Mouse (Mus musculus): ENCODE measurements around the gene Eif2b3. TPM values are rescaled to one million over a fixed set of nuclear protein-coding genes. Genes with fewer than 3 reads are reported as not detected.

Gene Eif2b3
- polyA plus RNA-seq, 1 experiment, result 36.3 TPM

GRCm38 (mm10) chr4:117098764-117099036 lies 79.5 kb downstream of the Eif2b3 start:
- H3K4me2 ChIP-seq (ENCODE audit: low read depth), result no peak overlapping the region
- H3K4me3 ChIP-seq, result no peak overlapping the region
- no peak for TF ChIP-seq MYOG (IDR thresholded peaks at IDR 0.05; ENCODE audit: control insufficient read depth in 1 of 3, insufficient read depth in 1 of 3, insufficient read length in 2 of 3, low read depth in 2 of 3)
- TF ChIP-seq POLR2A (IDR thresholded peaks at IDR 0.05; ENCODE audit: insufficient read length, low read depth), result no peak
- no peak for TF ChIP-seq MAX (IDR thresholded peaks at IDR 0.05; ENCODE audit: low read depth)
- TF ChIP-seq E2F4 (IDR thresholded peaks at IDR 0.05; ENCODE audit: insufficient read depth), result no peak
- no peak for TF ChIP-seq POLR2AphosphoS2 (IDR thresholded peaks at IDR 0.05; ENCODE audit: insufficient read length, low read depth)
- TF ChIP-seq TCF3 (IDR thresholded peaks at IDR 0.05; ENCODE audit: insufficient read length, low read depth), result no peak
- no peak for TF ChIP-seq SRF (IDR thresholded peaks at IDR 0.05; ENCODE audit: control insufficient read depth, insufficient read length, low read depth)

DNA sequence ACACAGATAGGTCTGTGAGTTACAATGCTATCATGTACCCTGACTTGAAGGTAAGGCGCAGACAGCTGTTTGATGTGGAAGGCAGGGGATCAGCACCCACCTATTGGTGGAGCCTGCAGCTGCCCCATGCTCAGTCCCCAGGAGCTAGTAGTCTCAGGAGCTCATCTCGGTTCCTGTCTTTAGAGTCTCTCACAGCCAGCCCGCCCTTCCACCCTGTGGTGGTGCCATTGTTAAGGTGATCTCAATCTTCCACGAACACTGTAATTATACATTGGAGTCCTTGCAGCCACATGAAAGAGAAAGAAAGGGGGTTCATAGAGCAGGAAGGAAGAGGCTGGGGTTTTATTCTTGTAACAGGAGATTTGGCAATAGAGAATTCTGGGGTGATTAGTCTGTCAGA lies 80.8 kb downstream of the Eif2b3 start:
- H3ac ChIP-seq (ENCODE audit: control insufficient read depth, insufficient read length), result no peak overlapping the region
- H3K36me3 ChIP-seq (ENCODE audit: control insufficient read depth, insufficient read depth), result no peaks in the 10 kb centered on the region
- TF ChIP-seq TCF12 (IDR thresholded peaks at IDR 0.05; ENCODE audit: insufficient read depth, poor library complexity, severe bottlenecking), result no peak
- TF ChIP-seq CEBPB (IDR thresholded peaks at IDR 0.05; ENCODE audit: insufficient read depth, poor library complexity, severe bottlenecking), result no peak
- peaks cover 7% of the 10 kb centered on the region for H3K27me3 ChIP-seq (ENCODE audit: control insufficient read depth, insufficient read depth, insufficient read length)
- no peaks in the 10 kb centered on the region for H3K79me2 ChIP-seq (ENCODE audit: control insufficient read depth, insufficient read depth)
- no peak overlapping the region for H3K4me2 ChIP-seq (ENCODE audit: low read depth)
- H3K4me3 ChIP-seq, result no peak overlapping the region

More at GRCm38 (mm10) chr4:117098764-117099036, 79.5 kb downstream of the Eif2b3 start:
- Histone ChIP-seq H3K27me3 (ENCODE audit: control insufficient read depth, insufficient read depth, insufficient read length) (peaks cover 7% of the 10 kb centered on the region), H3K79me2 (ENCODE audit: control insufficient read depth, insufficient read depth) (no peaks in the 10 kb centered on the region), H3K36me3 (ENCODE audit: control insufficient read depth, insufficient read depth) (no peaks in the 10 kb centered on the region), H3ac (ENCODE audit: control insufficient read depth, insufficient read length) (no peak overlapping the region)

GRCm38 (mm10) chr4:117101218-117101617 lies 82.0 kb downstream of the Eif2b3 start:
- Histone ChIP-seq H3K4me3 (no peak overlapping the region), H3K79me2 (ENCODE audit: control insufficient read depth, insufficient read depth) (no peaks in the 10 kb centered on the region), H3K4me2 (ENCODE audit: low read depth) (no peak overlapping the region), H3K27me3 (ENCODE audit: control insufficient read depth, insufficient read depth, insufficient read length) (peaks cover 1% of the 10 kb centered on the region), H3ac (ENCODE audit: control insufficient read depth, insufficient read length) (no peak overlapping the region), H3K36me3 (ENCODE audit: control insufficient read depth, insufficient read depth) (no peaks in the 10 kb centered on the region)
- TF ChIP-seq REST (IDR thresholded peaks at IDR 0.05; ENCODE audit: insufficient read depth, insufficient read length) (no peak), E2F4 (IDR thresholded peaks at IDR 0.05; ENCODE audit: insufficient read depth) (no peak), SRF (IDR thresholded peaks at IDR 0.05; ENCODE audit: control insufficient read depth, insufficient read length, low read depth) (no peak)

GRCm38 (mm10) chr4:117104672-117105071 lies 85.5 kb downstream of the Eif2b3 start:
- TF ChIP-seq MYOG (IDR thresholded peaks at IDR 0.05; ENCODE audit: control insufficient read depth in 1 of 3, insufficient read depth in 1 of 3, insufficient read length in 2 of 3, low read depth in 2 of 3), result no peak
- TF ChIP-seq POLR2A (IDR thresholded peaks at IDR 0.05; ENCODE audit: insufficient read length, low read depth), result no peak
- no peak for TF ChIP-seq TCF3 (IDR thresholded peaks at IDR 0.05; ENCODE audit: insufficient read length, low read depth)
- no peak overlapping the region for H3K4me3 ChIP-seq
- H3K36me3 ChIP-seq (ENCODE audit: control insufficient read depth, insufficient read depth), result no peaks in the 10 kb centered on the region
- H3K79me2 ChIP-seq (ENCODE audit: control insufficient read depth, insufficient read depth), result no peaks in the 10 kb centered on the region
- no peaks in the 10 kb centered on the region for H3K27me3 ChIP-seq (ENCODE audit: control insufficient read depth, insufficient read depth, insufficient read length)
- no peak overlapping the region for H3ac ChIP-seq (ENCODE audit: control insufficient read depth, insufficient read length)
- H3K4me2 ChIP-seq (ENCODE audit: low read depth), result no peak overlapping the region

- Histone ChIP-seq H3K4me3 (no peak overlapping the region), H3K36me3 (ENCODE audit: control insufficient read depth, insufficient read depth) (no peaks in the 10 kb centered on the region), H3K79me2 (ENCODE audit: control insufficient read depth, insufficient read depth) (no peaks in the 10 kb centered on the region), H3K4me2 (ENCODE audit: low read depth) (no peak overlapping the region), H3ac (ENCODE audit: control insufficient read depth, insufficient read length) (no peak overlapping the region), H3K27me3 (ENCODE audit: control insufficient read depth, insufficient read depth, insufficient read length) (no peaks in the 10 kb centered on the region)
- TF ChIP-seq CEBPB (IDR thresholded peaks at IDR 0.05; ENCODE audit: insufficient read depth, poor library complexity, severe bottlenecking) (no peak), MYOD1 (IDR thresholded peaks at IDR 0.05; ENCODE audit: control insufficient read depth in 1 of 3, insufficient read length in 2 of 3, low read depth in 2 of 3) (no peak), MYOG (IDR thresholded peaks at IDR 0.05; ENCODE audit: control insufficient read depth in 1 of 3, insufficient read depth in 1 of 3, insufficient read length in 2 of 3, low read depth in 2 of 3) (no peak), REST (IDR thresholded peaks at IDR 0.05; ENCODE audit: insufficient read depth, insufficient read length) (no peak), TCF3 (IDR thresholded peaks at IDR 0.05; ENCODE audit: insufficient read length, low read depth) (no peak), TCF12 (IDR thresholded peaks at IDR 0.05; ENCODE audit: insufficient read depth, poor library complexity, severe bottlenecking) (no peak), SRF (IDR thresholded peaks at IDR 0.05; ENCODE audit: control insufficient read depth, insufficient read length, low read depth) (no peak), POLR2AphosphoS2 (IDR thresholded peaks at IDR 0.05; ENCODE audit: insufficient read length, low read depth) (no peak), MAX (IDR thresholded peaks at IDR 0.05; ENCODE audit: low read depth) (no peak), USF1 (IDR thresholded peaks at IDR 0.05; ENCODE audit: low read depth) (no peak), E2F4 (IDR thresholded peaks at IDR 0.05; ENCODE audit: insufficient read depth) (no peak), POLR2A (IDR thresholded peaks at IDR 0.05; ENCODE audit: insufficient read length, low read depth) (no peak)
Measured at GRCm38 (mm10) chr4:117105127-117105526, 85.9 kb downstream of the Eif2b3 start.
